Mouse (Mus musculus) intestine, embryonic 14.5 days (tissue): Measurements from ENCODE around the gene Selenoi. TPM values are rescaled to one million over a fixed set of nuclear protein-coding genes. Genes with fewer than 3 reads are reported as not detected.
"Not testable (repeated sequence)": the region's sequence is repeated elsewhere in the genome, so short reads cannot be mapped to it uniquely, and the experiment has no call there.

Source experiments
- ATAC-seq: fragments of 200-750 bp; cut with Nextera tagmentation; replicated peaks from 2 replicates; pipeline ENCODE4 v1.8.0; 2017; ENCODE audit warnings: low read depth, moderate number of reproducible peaks, moderate TSS enrichment, moderate library complexity; ENCODE audit not compliant: low FRiP score, low TSS enrichment
- DNase-seq: peaks from one replicate; pipeline ENCODE4 v3.0.0-alpha.2; 2018; ENCODE audit warnings: low spot score
- H3K27ac ChIP-seq: fragments of 300-500 bp; sonication (generic); 2 replicates; pipeline ENCODE4 v1.5.1; 2014; ENCODE audit warnings: low read depth, mild to moderate bottlenecking, control low read depth
- H3K27me3 ChIP-seq: fragments of 300-500 bp; sonication (generic); replicated peaks from 2 replicates; pipeline ENCODE4 v1.6.1; 2014; ENCODE audit warnings: low read length, control low read depth; ENCODE audit not compliant: control insufficient read depth, insufficient read depth
- H3K36me3 ChIP-seq: fragments of 300-500 bp; sonication (generic); 2 replicates; pipeline ENCODE4 v1.6.1; 2014; ENCODE audit warnings: low read length, control low read depth; ENCODE audit not compliant: control insufficient read depth, insufficient read depth
- H3K4me1 ChIP-seq: fragments of 300-500 bp; sonication (generic); replicated peaks from 2 replicates; pipeline ENCODE4 v1.6.1; 2014; ENCODE audit warnings: low read length, control low read depth, mixed read lengths; ENCODE audit not compliant: control insufficient read depth, insufficient read depth
- H3K4me2 ChIP-seq: fragments of 300-500 bp; sonication (generic); 2 replicates; pipeline ENCODE4 v1.6.1; 2014; ENCODE audit warnings: low read length
- H3K4me3 ChIP-seq: fragments of 300-500 bp; sonication (generic); 2 replicates; pipeline ENCODE4 v1.5.1; 2014; ENCODE audit warnings: low read depth, low read length, control low read depth, mixed read lengths
- H3K9ac ChIP-seq: fragments of 300-500 bp; sonication (generic); 2 replicates; pipeline ENCODE4 v1.6.1; 2014; ENCODE audit warnings: mild to moderate bottlenecking, low read length
- H3K9me3 ChIP-seq: fragments of 300-500 bp; sonication (generic); 2 replicates; pipeline ENCODE4 v1.6.1; 2016; ENCODE audit warnings: low read length, control low read depth; ENCODE audit not compliant: control insufficient read depth
- WGBS: fragments of 180-500 bp; shearing (Covaris S2); extraction: QIAGEN DNeasy Blood & Tissue Kit; methylation state at CpG from one replicate; pipeline ENCODE4 v1.1.7; 2014; 5-methylcytosine and 5-hydroxymethylcytosine counted together
- polyA plus RNA-seq: library from polyadenylated mRNA; unstranded; fragments of >200 nt; fragmentation: Nextera tagmentation; extraction: Ambion mirVana; gene quantifications from 2 replicates; pipeline ENCODE4 v1.2.1, GENCODE M21; 2014

Selenoi gene
- polyA plus RNA-seq, 1 experiment from 2014 or later: 35.0 TPM

- no peak overlapping the region for H3K9ac ChIP-seq
- WGBS: 58% methylated on average over 1 of the region's 1 CpGs
- no peaks in the 10 kb centered on the region for H3K27me3 ChIP-seq
- no peak overlapping the region for H3K27ac ChIP-seq
- no peaks in the 10 kb centered on the region for H3K9me3 ChIP-seq
- DNase-seq (no peak), ATAC-seq (no peak)
- no peak overlapping the region for H3K4me3 ChIP-seq
- 0 out of 2 replicates have a peak, but pooled peaks cover 7% of the 10 kb centered on the region for H3K4me1 ChIP-seq
- H3K36me3 ChIP-seq: no peaks in the 10 kb centered on the region
- H3K4me2 ChIP-seq: no peak overlapping the region
Observed at GRCm38 (mm10) chr5:30204441-30204840, 27.9 kb upstream of the Selenoi start.

GRCm38 (mm10) chr5:30205034-30205433, 27.3 kb upstream of the Selenoi start:
- no peak overlapping the region for H3K27ac ChIP-seq
- 70% methylated on average over 3 of the region's 3 CpGs for WGBS
- no peaks in the 10 kb centered on the region for H3K36me3 ChIP-seq
- no peaks in the 10 kb centered on the region for H3K9me3 ChIP-seq
- no peak overlapping the region for H3K4me3 ChIP-seq
- H3K27me3 ChIP-seq: no peaks in the 10 kb centered on the region
- 0 out of 2 replicates have a peak, but pooled peaks cover 7% of the 10 kb centered on the region for H3K4me1 ChIP-seq
- H3K4me2 ChIP-seq: no peak overlapping the region
- DNase-seq: no peak
- H3K9ac ChIP-seq: no peak overlapping the region
- no peak for ATAC-seq

- no peaks in the 10 kb centered on the region for H3K36me3 ChIP-seq
- no peak for ATAC-seq
- 35% methylated on average over 5 of the region's 5 CpGs for WGBS
- H3K4me3 ChIP-seq: no peak within 1 kb of the TSS
- H3K4me2 ChIP-seq: no peak within 1 kb of the TSS
- no peaks in the 10 kb centered on the region for H3K9me3 ChIP-seq
- no peaks in the 10 kb centered on the region for H3K27me3 ChIP-seq
- no peak within 1 kb of the TSS for H3K27ac ChIP-seq
- DNase-seq: no peak
- H3K4me1 ChIP-seq: 0 out of 2 replicates have a peak, but pooled peaks cover 7% of the 10 kb centered on the region
- H3K9ac ChIP-seq: no peak within 1 kb of the TSS
Observed at GRCm38 (mm10) chr5:30205493-30205892, 26.9 kb upstream of the Selenoi start, which contains the start of gene Adgrf3. Gene Adgrf3, minus strand, starts transcription at chr5:30205722.

GRCm38 (mm10) chr5:30207276-30207675, 25.1 kb upstream of the Selenoi start:
- Histone ChIP-seq H3K4me3 (no peak overlapping the region), H3K27ac (no peak overlapping the region), H3K27me3 (no peaks in the 10 kb centered on the region), H3K4me1 (0 out of 2 replicates have a peak, but pooled peaks cover 7% of the 10 kb centered on the region), H3K4me2 (no peak overlapping the region), H3K9ac (no peak overlapping the region), H3K36me3 (no peaks in the 10 kb centered on the region), H3K9me3 (no peaks in the 10 kb centered on the region)
- WGBS: 72% methylated on average over 6 of the region's 6 CpGs
- ATAC-seq (no peak), DNase-seq (no peak)

GRCm38 (mm10) chr5:30210758-30211157, 21.6 kb upstream of the Selenoi start:
- WGBS: 89% methylated on average over 5 of the region's 5 CpGs
- H3K36me3 ChIP-seq, H3K4me2 ChIP-seq, H3K4me1 ChIP-seq, H3K4me3 ChIP-seq, H3K27me3 ChIP-seq, ATAC-seq, H3K27ac ChIP-seq, DNase-seq, H3K9ac ChIP-seq, H3K9me3 ChIP-seq: not testable (repeated sequence)

GRCm38 (mm10) chr5:30214889-30215288, 17.5 kb upstream of the Selenoi start:
- Histone ChIP-seq H3K27me3 (no peaks in the 10 kb centered on the region), H3K27ac (no peak overlapping the region), H3K4me3 (no peak overlapping the region), H3K36me3 (no peaks in the 10 kb centered on the region), H3K9me3 (no peaks in the 10 kb centered on the region), H3K9ac (no peak overlapping the region), H3K4me1 (no peaks in the 10 kb centered on the region), H3K4me2 (no peak overlapping the region)
- ATAC-seq (no peak), DNase-seq (peak; percentile 85)
- 10% methylated on average over 4 of the region's 4 CpGs for WGBS

GRCm38 (mm10) chr5:30215970-30216369, 16.4 kb upstream of the Selenoi start:
- WGBS: 78% methylated on average over 5 of the region's 5 CpGs
- no peak for ATAC-seq
- DNase-seq: no peak

GRCm38 (mm10) chr5:30219715-30220114, 12.7 kb upstream of the Selenoi start:
- ATAC-seq (no peak), DNase-seq (no peak)
- no peaks in the 10 kb centered on the region for H3K4me1 ChIP-seq
- H3K9me3 ChIP-seq: no peaks in the 10 kb centered on the region
- no peaks in the 10 kb centered on the region for H3K27me3 ChIP-seq
- H3K27ac ChIP-seq: no peak overlapping the region
- H3K4me2 ChIP-seq: no peak overlapping the region
- WGBS: 92% methylated on average over 2 of the region's 2 CpGs
- H3K4me3 ChIP-seq: no peak overlapping the region
- H3K36me3 ChIP-seq: 0 out of 2 replicates have a peak, but pooled peaks cover 4% of the 10 kb centered on the region
- H3K9ac ChIP-seq: no peak overlapping the region

More at GRCm38 (mm10) chr5:30215970-30216369, 16.4 kb upstream of the Selenoi start:
- no peaks in the 10 kb centered on the region for H3K36me3 ChIP-seq
- H3K9ac ChIP-seq: no peak overlapping the region
- no peak overlapping the region for H3K4me3 ChIP-seq
- H3K9me3 ChIP-seq: no peaks in the 10 kb centered on the region
- H3K4me2 ChIP-seq: no peak overlapping the region
- H3K27ac ChIP-seq: no peak overlapping the region
- no peaks in the 10 kb centered on the region for H3K4me1 ChIP-seq
- no peaks in the 10 kb centered on the region for H3K27me3 ChIP-seq

- Histone ChIP-seq H3K4me1 (no peaks in the 10 kb centered on the region), H3K27me3 (no peaks in the 10 kb centered on the region), H3K9ac (no peak overlapping the region), H3K4me3 (no peak overlapping the region), H3K4me2 (no peak overlapping the region), H3K27ac (no peak overlapping the region), H3K36me3 (0 out of 2 replicates have a peak, but pooled peaks cover 4% of the 10 kb centered on the region), H3K9me3 (no peaks in the 10 kb centered on the region)
- ATAC-seq: no peak
- DNase-seq: no peak
- 86% methylated on average over 8 of the region's 8 CpGs for WGBS
Observed at GRCm38 (mm10) chr5:30220666-30221065, 11.7 kb upstream of the Selenoi start.
